Comparison of ENCODE assay signal across 16 mouse cellular contexts in the genomic region with DNA sequence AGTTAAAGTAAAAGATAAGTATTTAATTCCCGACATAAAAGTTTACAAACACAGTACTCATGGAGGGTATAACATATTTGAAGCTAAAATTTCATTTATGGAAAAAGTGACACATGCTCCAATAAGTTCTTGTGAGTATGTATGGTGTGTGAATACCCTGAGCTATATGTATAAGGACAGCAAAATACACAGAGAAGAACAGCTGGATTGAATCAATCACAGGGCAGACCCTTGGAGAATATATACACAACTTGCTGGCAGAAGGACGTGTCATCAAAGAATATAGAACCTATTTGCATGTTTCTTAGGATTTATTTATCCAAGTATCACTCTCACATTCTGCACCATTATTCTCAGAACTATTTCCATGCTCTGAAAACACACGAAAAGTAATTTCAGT.
"Had no signal": no experiment of that assay in that cellular context is flagged by ENCODE, and none has a peak within 500 bp of the region (broad histone marks: within the 10 kb centered on the region; RNA-seq: fewer than 3 reads in every experiment).

No protein-coding gene starts in this region.

- H3K36me3 ChIP-seq: liver, embryonic 13.5 days; liver, embryonic 15.5 days; midbrain, embryonic 13.5 days; midbrain, embryonic 15.5 days; neural tube, embryonic 12.5 days; stomach, embryonic 15.5 days had no signal

- H3K9me3 ChIP-seq: liver, embryonic 13.5 days; liver, embryonic 15.5 days; megakaryocyte, embryonic 14.5 days; midbrain, embryonic 13.5 days; midbrain, embryonic 15.5 days; neural tube, embryonic 12.5 days; stomach, embryonic 15.5 days had no signal

- H3K27ac ChIP-seq: liver, embryonic 13.5 days; liver, embryonic 15.5 days; macrophage; midbrain, embryonic 13.5 days; midbrain, embryonic 15.5 days; neural tube, embryonic 12.5 days; stomach, embryonic 15.5 days; stomach, postnatal 0 days had no signal

- H3K9ac ChIP-seq: liver, embryonic 13.5 days; liver, embryonic 15.5 days; liver, postnatal 0 days; midbrain, embryonic 13.5 days; midbrain, embryonic 15.5 days; neural tube, embryonic 12.5 days; stomach, embryonic 15.5 days had no signal

- H3K27me3 ChIP-seq: liver, embryonic 13.5 days; liver, embryonic 15.5 days; megakaryocyte, embryonic 14.5 days; midbrain, embryonic 13.5 days; midbrain, embryonic 15.5 days; neural tube, embryonic 12.5 days; stomach, embryonic 15.5 days had no signal

- H3K4me1 ChIP-seq: liver, embryonic 13.5 days; liver, embryonic 15.5 days; megakaryocyte, embryonic 14.5 days; midbrain, embryonic 13.5 days; midbrain, embryonic 15.5 days; neural tube, embryonic 12.5 days; stomach, embryonic 15.5 days had no signal

- H3K4me2 ChIP-seq: liver, embryonic 13.5 days; liver, embryonic 15.5 days; midbrain, embryonic 11.5 days; midbrain, embryonic 13.5 days; midbrain, embryonic 15.5 days; neural tube, embryonic 12.5 days; stomach, embryonic 15.5 days had no signal

- DNase-seq: liver, embryonic 13.5 days; liver, postnatal 0 days; lung, adult 2 months; right cerebral cortex, postnatal 14 days; thymus, adult 2 months; thymus, postnatal 25 days; thymus, postnatal 4 days had no signal

- H3K4me3 ChIP-seq: liver, embryonic 13.5 days; liver, embryonic 15.5 days; megakaryocyte, embryonic 14.5 days; midbrain, embryonic 13.5 days; midbrain, embryonic 15.5 days; neural tube, embryonic 12.5 days; stomach, embryonic 15.5 days had no signal

- ATAC-seq: liver, postnatal 0 days; midbrain, embryonic 13.5 days; midbrain, embryonic 15.5 days had no signal
